Comparison of ENCODE assay signal across 19 mouse cellular contexts in genomic region chr7:28102936-28103335, GRCm38 (mm10). TPM values are rescaled to one million over a fixed set of nuclear protein-coding genes. Genes with fewer than 3 reads are reported as not detected.
DNase-seq lines count a peak whose midpoint lies in the region; ATAC-seq and TF ChIP-seq lines count a peak whose summit lies in the region.
"Not testable (repeated sequence)": the region's sequence is repeated elsewhere in the genome, so short reads cannot be mapped to it uniquely, and the experiment has no call there.
"Had no signal": no experiment of that assay in that cellular context is flagged by ENCODE, and none has a peak within 500 bp of the region (broad histone marks: within the 10 kb centered on the region; RNA-seq: fewer than 3 reads in every experiment).

No protein-coding gene starts in this region.

- not testable (repeated sequence) for H3K27me3 ChIP-seq in hindbrain, postnatal 0 days (ENCODE audit: insufficient read depth, low read length); midbrain, postnatal 0 days (ENCODE audit: insufficient read depth, low read length)

- H3K4me2 ChIP-seq in hindbrain, postnatal 0 days (ENCODE audit: low read depth, low read length); midbrain, postnatal 0 days (ENCODE audit: low read depth, low read length, poor library complexity, severe bottlenecking): not testable (repeated sequence)

- peak; percentile 48; the same call in 1 of the 2 replicates for ATAC-seq in hindbrain, postnatal 0 days
- 0 out of 2 replicates have a peak, but pooled peaks have one; percentile 27 for ATAC-seq in midbrain, postnatal 0 days (ENCODE audit: low FRiP score)

- not testable (repeated sequence) for H3K4me3 ChIP-seq in hindbrain, postnatal 0 days (ENCODE audit: low read length); midbrain, postnatal 0 days (ENCODE audit: low read depth, low read length)

- 46% methylated on average over 5 of the region's 5 CpGs for WGBS in hindbrain, postnatal 0 days
- 52% methylated on average over 4 of the region's 5 CpGs for WGBS in midbrain, postnatal 0 days

- H3K27ac ChIP-seq in hindbrain, postnatal 0 days; midbrain, postnatal 0 days (ENCODE audit: low read depth, low read length): not testable (repeated sequence)

- H3K4me1 ChIP-seq in hindbrain, postnatal 0 days (ENCODE audit: insufficient read depth, low read length); midbrain, postnatal 0 days (ENCODE audit: insufficient read depth, low read length): not testable (repeated sequence)

- TF ChIP-seq CTCF in hindbrain, postnatal 0 days (IDR thresholded peaks at IDR 0.05; ENCODE audit: low read depth); midbrain, postnatal 0 days (IDR thresholded peaks at IDR 0.05): not testable (repeated sequence)

- not testable (repeated sequence) for H3K9ac ChIP-seq in hindbrain, postnatal 0 days (replicated peaks; ENCODE audit: low read length); midbrain, postnatal 0 days (replicated peaks; ENCODE audit: low read length, poor library complexity, severe bottlenecking)

- DNase-seq in brain, adult 2 months (ENCODE audit: low read depth, low spot score) = peak; percentile 3
- peak; percentile 55 to 69 for DNase-seq in cerebellum, postnatal 14 days
- peak; percentile 31 for DNase-seq in hindbrain, postnatal 0 days (ENCODE audit: low spot score)
- peak; percentile 24 to 34 for DNase-seq in layer of hippocampus, postnatal 10 days (ENCODE audit: low spot score in 2 of 2)
- DNase-seq in left cerebral cortex, postnatal 4 days = peak; percentile 75
- peak; percentile 35 for DNase-seq in midbrain, postnatal 0 days (ENCODE audit: low spot score)
- peak; percentile 7 to 51 for DNase-seq in spleen, postnatal 4 days (ENCODE audit: low spot score in 2 of 2)
- peak; percentile 2 for DNase-seq in testis, postnatal 14 days (ENCODE audit: low spot score)

- H3K9me3 ChIP-seq in hindbrain, postnatal 0 days (ENCODE audit: low read length); midbrain, postnatal 0 days (ENCODE audit: low read length): not testable (repeated sequence)

- intact Hi-C loops in left cerebral cortex, postnatal 4 days (cut with DNase I) = loop anchor here (10.0 kb wide), 1 partner anchor 52 kb away; no protein-coding TSS in a partner anchor

- H3K36me3 ChIP-seq in hindbrain, postnatal 0 days (ENCODE audit: insufficient read depth, low read length); midbrain, postnatal 0 days (ENCODE audit: insufficient read depth, low read length): not testable (repeated sequence)

RNA-seq across cellular contexts. Expression of gene 9530053A07Rik, which starts 26.3 kb away (rescaled TPM):
- 0.05 TPM in 1 of 2 replicates, not detected in the other for total RNA-seq in hindbrain, postnatal 0 days (2014; rRNA removed)
- 0.16 and 0.19 TPM in 2 replicates for polyA plus RNA-seq in hindbrain, postnatal 0 days (2015; fragmentation: Nextera tagmentation; extraction: Ambion mirVana)
- under 1 TPM; 0.04 to 0.09 TPM for total RNA-seq in layer of hippocampus, postnatal 10 days (2021)
- not detected for total RNA-seq in left cerebral cortex, postnatal 4 days (2021)
- total RNA-seq in midbrain, postnatal 0 days (2014; rRNA removed) = 0.16 TPM in 1 of 2 replicates, not detected in the other
- polyA plus RNA-seq in midbrain, postnatal 0 days (2015; fragmentation: Nextera tagmentation; extraction: Ambion mirVana) = 0.05 and 0.06 TPM in 2 replicates
- total RNA-seq: adrenal gland, adult 18-20 months; adrenal gland, adult 8-10 months; adrenal gland, postnatal 14 days; adrenal gland, postnatal 36 days; common myeloid progenitor, adult 5-6 weeks had no signal
- polyA plus RNA-seq: activated CD4-positive, CD25-positive, alpha-beta regulatory T cell, adult 4 months; CD4-positive, CD25-positive, alpha-beta regulatory T cell, adult 4 months; embryonic facial prominence, embryonic 11.5 days; G1E had no signal

RNA-seq across cellular contexts. Expression of gene Fcgbp, which starts 31.9 kb away (rescaled TPM):
- 0.97 and 1.7 TPM in 2 replicates for total RNA-seq in hindbrain, postnatal 0 days (2014; rRNA removed)
- 0.82 and 0.91 TPM in 2 replicates for polyA plus RNA-seq in hindbrain, postnatal 0 days (2015; fragmentation: Nextera tagmentation; extraction: Ambion mirVana)
- total RNA-seq in layer of hippocampus, postnatal 10 days (2021) = 1 to 10 TPM in 1 of 2 experiments, under 1 TPM in 1; 0.89 to 1.7 TPM
- total RNA-seq in left cerebral cortex, postnatal 4 days (2021) = under 1 TPM in 1 of 2 experiments, not detected in 1; 0.10 TPM
- 0.33 and 0.66 TPM in 2 replicates for total RNA-seq in midbrain, postnatal 0 days (2014; rRNA removed)
- 1.1 TPM in 2 replicates for polyA plus RNA-seq in midbrain, postnatal 0 days (2015; fragmentation: Nextera tagmentation; extraction: Ambion mirVana)
- total RNA-seq: adrenal gland, adult 18-20 months; adrenal gland, adult 8-10 months; adrenal gland, postnatal 14 days; adrenal gland, postnatal 36 days; CH12.LX; common myeloid progenitor, adult 5-6 weeks had no signal
- polyA plus RNA-seq: CD4-positive, CD25-positive, alpha-beta regulatory T cell, adult 4 months; erythroblast, embryonic 14.5 days; G1E had no signal

RNA-seq across cellular contexts. Expression of gene Psmc4, which starts 53.0 kb away (rescaled TPM):
- total RNA-seq in hindbrain, postnatal 0 days (2014; rRNA removed) = 162 and 169 TPM in 2 replicates
- polyA plus RNA-seq in hindbrain, postnatal 0 days (2015; fragmentation: Nextera tagmentation; extraction: Ambion mirVana) = 256 and 261 TPM in 2 replicates
- 100 to 1,000 TPM; 130 to 137 TPM for total RNA-seq in layer of hippocampus, postnatal 10 days (2021)
- 100 to 1,000 TPM; 139 to 142 TPM for total RNA-seq in left cerebral cortex, postnatal 4 days (2021)
- 162 and 170 TPM in 2 replicates for total RNA-seq in midbrain, postnatal 0 days (2014; rRNA removed)
- 257 and 259 TPM in 2 replicates for polyA plus RNA-seq in midbrain, postnatal 0 days (2015; fragmentation: Nextera tagmentation; extraction: Ambion mirVana)

Comparison
In these comparisons a context has a peak if more than half of its experiments do, and no peak if none do; other contexts are left out.
1. DNase-seq: peak in every context shown above with its lines; median percentile 75 in left cerebral cortex, postnatal 4 days; 62 in cerebellum, postnatal 14 days; 35 in midbrain, postnatal 0 days; 31 in hindbrain, postnatal 0 days; 29 in layer of hippocampus, postnatal 10 days; 29 in spleen, postnatal 4 days; 3 in brain, adult 2 months; 2 in testis, postnatal 14 days.